In the genomic region with DNA sequence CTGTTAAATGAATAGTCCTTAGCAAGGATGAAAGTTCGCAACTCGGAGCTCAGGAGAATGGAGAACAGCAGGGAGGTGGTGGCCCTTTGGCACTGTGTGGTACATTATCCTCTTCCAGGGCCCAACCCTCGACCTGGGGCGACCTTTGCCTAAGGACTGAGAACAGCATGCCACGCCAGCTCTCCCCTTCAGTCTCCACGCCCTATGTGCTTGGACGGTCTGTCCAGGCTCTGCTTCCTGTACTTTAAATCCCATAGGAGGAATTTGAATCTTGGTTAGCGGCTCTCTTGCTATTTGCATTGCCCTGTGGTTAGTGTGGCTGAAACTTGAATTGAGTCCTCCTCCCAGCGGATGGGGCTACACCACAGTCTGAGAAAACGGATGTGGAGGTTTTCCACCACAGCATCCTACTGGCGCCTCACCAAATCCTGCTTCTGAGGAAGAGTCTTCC, we compare ENCODE assay signal across 7 mouse cellular contexts. TPM values are rescaled to one million over a fixed set of nuclear protein-coding genes. Genes with fewer than 3 reads are reported as not detected.
A peak's percentile ranks its signal among the peaks of the same experiment; 100 is the strongest.
DNase-seq lines count a peak whose midpoint lies in the region; ATAC-seq and TF ChIP-seq lines count a peak whose summit lies in the region.

No protein-coding gene starts in this region.

- peak overlapping the region; percentile 98 for H3K4me2 ChIP-seq in forebrain, embryonic 13.5 days
- peak overlapping the region; percentile 66 for H3K4me2 ChIP-seq in stomach, embryonic 16.5 days (ENCODE audit: low read depth, low read length)

- 9% methylated on average over 11 of the region's 11 CpGs for WGBS in forebrain, embryonic 13.5 days
- WGBS in large intestine, adult 2 months, result 16% methylated on average over 11 of the region's 11 CpGs
- WGBS in stomach, embryonic 16.5 days, result 11% methylated on average over 11 of the region's 11 CpGs

- no peak overlapping the region for H3K27ac ChIP-seq in ES-Bruce4 (ENCODE audit: insufficient read depth, low read length)
- H3K27ac ChIP-seq in forebrain, embryonic 13.5 days, result no peak overlapping the region
- H3K27ac ChIP-seq in stomach, embryonic 16.5 days (ENCODE audit: low read length), result peak overlapping the region; percentile 67

- TF ChIP-seq POLR2A in ES-Bruce4 (IDR thresholded peaks at IDR 0.05; ENCODE audit: insufficient read depth, low read length), result no peak

- no peak overlapping the region for H3K9ac ChIP-seq in ES-Bruce4 (ENCODE audit: low read depth, poor library complexity, severe bottlenecking)
- no peak overlapping the region for H3K9ac ChIP-seq in forebrain, embryonic 13.5 days
- peak overlapping the region; percentile 70 for H3K9ac ChIP-seq in stomach, embryonic 16.5 days (ENCODE audit: low read length)

- no peaks in the 10 kb centered on the region for H3K36me3 ChIP-seq in ES-Bruce4 (ENCODE audit: control insufficient read depth, insufficient read depth, low read length, poor library complexity, severe bottlenecking)
- H3K36me3 ChIP-seq in forebrain, embryonic 13.5 days (ENCODE audit: poor library complexity, severe bottlenecking), result no peaks in the 10 kb centered on the region
- H3K36me3 ChIP-seq in megakaryocyte, embryonic 14.5 days (replicated peaks; ENCODE audit: low read length), result no peaks in the 10 kb centered on the region
- H3K36me3 ChIP-seq in stomach, embryonic 16.5 days (ENCODE audit: control insufficient read depth, insufficient read depth, low read length), result no peaks in the 10 kb centered on the region

- TF ChIP-seq EP300 in ES-Bruce4 (IDR thresholded peaks at IDR 0.05; ENCODE audit: insufficient read depth, low read depth, low read length), result no peak

- peak overlapping the region; percentile 6; the same call in 1 of the 2 replicates for H3K4me3 ChIP-seq in ES-Bruce4 (ENCODE audit: low read depth, low read length)
- peak overlapping the region; percentile 52 for H3K4me3 ChIP-seq in forebrain, embryonic 13.5 days
- H3K4me3 ChIP-seq in megakaryocyte, embryonic 14.5 days (replicated peaks), result peak overlapping the region; percentile 89
- peak overlapping the region; percentile 55 for H3K4me3 ChIP-seq in stomach, embryonic 16.5 days (replicated peaks; ENCODE audit: low read length)

- H3K4me1 ChIP-seq in ES-Bruce4 (ENCODE audit: control insufficient read depth, insufficient read depth, low read length), result no peaks in the 10 kb centered on the region
- H3K4me1 ChIP-seq in forebrain, embryonic 13.5 days, result peaks cover 19% of the 10 kb centered on the region
- peaks cover 25% of the 10 kb centered on the region for H3K4me1 ChIP-seq in megakaryocyte, embryonic 14.5 days
- H3K4me1 ChIP-seq in stomach, embryonic 16.5 days (ENCODE audit: control insufficient read depth, insufficient read depth, low read length), result peaks cover 6% of the 10 kb centered on the region; the same call in 1 of the 2 replicates

- ATAC-seq in forebrain, embryonic 13.5 days, result 0 out of 2 replicates have a peak, but pooled peaks have one; percentile 5
- peak; percentile 25; the same call in 1 of the 2 replicates for ATAC-seq in stomach, embryonic 16.5 days (ENCODE audit: insufficient read depth, low FRiP score)

- DNase-seq in adrenal gland, postnatal 10 days, result peak; percentile 22
- peak; percentile 43 for DNase-seq in heart, postnatal 4 days
- peak; percentile 64 for DNase-seq in large intestine, adult 2 months (ENCODE audit: low read depth, low spot score)

- no peak for TF ChIP-seq CTCF in ES-Bruce4 (IDR thresholded peaks at IDR 0.05; ENCODE audit: low read depth, low read length)

- H3K27me3 ChIP-seq in ES-Bruce4 (ENCODE audit: control insufficient read depth, insufficient read depth, low read length, poor library complexity, severe bottlenecking), result no peaks in the 10 kb centered on the region
- H3K27me3 ChIP-seq in forebrain, embryonic 13.5 days, result peaks cover 31% of the 10 kb centered on the region
- peaks cover 88% of the 10 kb centered on the region for H3K27me3 ChIP-seq in megakaryocyte, embryonic 14.5 days (replicated peaks)
- no peaks in the 10 kb centered on the region for H3K27me3 ChIP-seq in stomach, embryonic 16.5 days (ENCODE audit: control insufficient read depth, insufficient read depth, low read length)

- no peaks in the 10 kb centered on the region for H3K9me3 ChIP-seq in ES-Bruce4 (replicated peaks; ENCODE audit: control insufficient read depth, insufficient read depth, low read length, poor library complexity, severe bottlenecking)
- no peaks in the 10 kb centered on the region for H3K9me3 ChIP-seq in forebrain, embryonic 13.5 days (replicated peaks)
- H3K9me3 ChIP-seq in megakaryocyte, embryonic 14.5 days, result peaks cover 7% of the 10 kb centered on the region; the same call in 1 of the 2 replicates
- no peaks in the 10 kb centered on the region for H3K9me3 ChIP-seq in stomach, embryonic 16.5 days (replicated peaks; ENCODE audit: control insufficient read depth, low read length)

RNA-seq across cellular contexts. Expression of gene Gm37240, which starts 0.9 kb away (rescaled TPM):
- 0.91 and 2.2 TPM in 2 replicates for polyA plus RNA-seq in ES-Bruce4 (2011; ENCODE audit: insufficient read depth, insufficient read length, low read depth, missing spikeins)
- 1 to 10 TPM; 3.9 to 6.6 TPM for total RNA-seq in adrenal gland, postnatal 10 days (2021)
- 0.48 and 0.55 TPM in 2 replicates for polyA plus RNA-seq in forebrain, embryonic 13.5 days (2015; fragmentation: Nextera tagmentation; extraction: Ambion mirVana)
- total RNA-seq in heart, postnatal 4 days (2021), result 10 to 100 TPM; 19.6 to 20.6 TPM
- 3.7 and 18.9 TPM in 2 replicates for polyA plus RNA-seq in large intestine, adult 2 months (2012; rRNA removed)
- not detected in 2 replicates for polyA plus RNA-seq in megakaryocyte, embryonic 14.5 days (2012; ENCODE audit: insufficient read depth, low replicate concordance)
- polyA plus RNA-seq in stomach, embryonic 16.5 days (2015; fragmentation: Nextera tagmentation; extraction: Ambion mirVana), result 11.4 and 13.0 TPM in 2 replicates

RNA-seq across cellular contexts. Expression of gene Glt28d2, which starts 0.9 kb away (rescaled TPM):
- 0.66 and 1.1 TPM in 2 replicates for polyA plus RNA-seq in ES-Bruce4 (2011; ENCODE audit: insufficient read depth, insufficient read length, low read depth, missing spikeins)
- total RNA-seq in adrenal gland, postnatal 10 days (2021), result 1 to 10 TPM; 1.4 to 2.5 TPM
- 0.08 and 0.11 TPM in 2 replicates for polyA plus RNA-seq in forebrain, embryonic 13.5 days (2015; fragmentation: Nextera tagmentation; extraction: Ambion mirVana)
- total RNA-seq in heart, postnatal 4 days (2021), result 1 to 10 TPM; 3.9 to 4.2 TPM
- polyA plus RNA-seq in large intestine, adult 2 months (2012; rRNA removed), result 1.3 and 2.3 TPM in 2 replicates
- polyA plus RNA-seq in megakaryocyte, embryonic 14.5 days (2012; ENCODE audit: insufficient read depth, low replicate concordance), result not detected in 2 replicates
- 3.8 and 4.8 TPM in 2 replicates for polyA plus RNA-seq in stomach, embryonic 16.5 days (2015; fragmentation: Nextera tagmentation; extraction: Ambion mirVana)

Comparison
In these comparisons a context has a peak if more than half of its experiments do, and no peak if none do; other contexts are left out.
1. H3K4me3 ChIP-seq: peak in every context shown above with its lines; median percentile 89 in megakaryocyte, embryonic 14.5 days; 55 in stomach, embryonic 16.5 days; 52 in forebrain, embryonic 13.5 days; 6 in ES-Bruce4.